Mouse (Mus musculus) ES-E14 (cell line): Measurements from ENCODE around the gene C1qc. TPM values are rescaled to one million over a fixed set of nuclear protein-coding genes. Genes with fewer than 3 reads are reported as not detected.

Experiments
- DNase-seq: peaks from one replicate; pipeline ENCODE4 v3.0.0-alpha.2; 2013; ENCODE audit warnings: low read depth, low spot score
- H3K27ac ChIP-seq: 2 replicates; pipeline ENCODE4 v1.5.1; 2012; ENCODE audit warnings: low read depth, mild to moderate bottlenecking, low read length, moderate library complexity, mixed read lengths; ENCODE audit not compliant: poor library complexity, insufficient read depth, severe bottlenecking
- H3K36me3 ChIP-seq: 2 replicates; pipeline ENCODE4 v1.6.1; 2012; ENCODE audit warnings: mild to moderate bottlenecking, low read length, moderate library complexity, mixed read lengths; ENCODE audit not compliant: control insufficient read depth, poor library complexity, insufficient read depth, severe bottlenecking
- H3K4me1 ChIP-seq, 2 experiments: fragments of 150-350 bp in 1 of 2; sonication (generic) in 1 of 2; 2 replicates each; pipeline ENCODE4 v1.6.1; 2012; ENCODE audit warnings: low read length in 2 of 2, mild to moderate bottlenecking in 1 of 2, mixed read lengths in 1 of 2; ENCODE audit not compliant: control insufficient read depth in 2 of 2, insufficient read depth in 2 of 2, poor library complexity in 1 of 2
- H3K4me3 ChIP-seq, 2 experiments: fragments of 150-350 bp in 1 of 2; sonication (generic) in 1 of 2; 2 replicates each; pipeline ENCODE4 v1.5.1; 2012; ENCODE audit warnings: low read length in 2 of 2, low read depth in 1 of 2, mild to moderate bottlenecking in 1 of 2, mixed read lengths in 1 of 2; ENCODE audit not compliant: insufficient read depth in 1 of 2, poor library complexity in 1 of 2, severe bottlenecking in 1 of 2
- H3K9ac ChIP-seq: 2 replicates; pipeline ENCODE4 v1.6.1; 2012; ENCODE audit warnings: low read depth, mild to moderate bottlenecking, low read length, mixed read lengths; ENCODE audit not compliant: poor library complexity, insufficient read depth, severe bottlenecking
- H3K9me3 ChIP-seq: fragments of 150-350 bp; sonication (generic); 2 replicates; pipeline ENCODE4 v1.6.1; 2012; ENCODE audit warnings: low read depth, mild to moderate bottlenecking, low read length; ENCODE audit not compliant: control insufficient read depth, insufficient read depth
- CHD2 ChIP-seq: IDR thresholded peaks from 2 replicates; pipeline ENCODE4 v1.6.1; 2014; ENCODE audit warnings: mild to moderate bottlenecking, low read depth, low read length, inconsistent platforms
- HCFC1 ChIP-seq: IDR thresholded peaks from 2 replicates; pipeline ENCODE4 v1.6.1; 2012; ENCODE audit warnings: low read length, inconsistent platforms, borderline replicate concordance; ENCODE audit not compliant: insufficient read depth
- MAFK ChIP-seq: IDR thresholded peaks from 2 replicates; pipeline ENCODE4 v1.6.1; 2014; ENCODE audit warnings: mild to moderate bottlenecking, low read depth, low read length, inconsistent platforms; ENCODE audit not compliant: insufficient read depth
- ZC3H11A ChIP-seq: IDR thresholded peaks from 2 replicates; pipeline ENCODE4 v1.6.1; 2012; ENCODE audit warnings: low read depth, mild to moderate bottlenecking, inconsistent platforms, low read length, borderline replicate concordance
- ZNF384 ChIP-seq: IDR thresholded peaks from 2 replicates; pipeline ENCODE4 v1.6.1; 2012; ENCODE audit warnings: low read depth, low read length, inconsistent platforms
- in situ Hi-C, 2 experiments: fragments of 600-800 bp; cut with MboI; formaldehyde crosslinking; loops; one replicate each; pipeline ENCODE4 v1.15.1; 2025; ENCODE audit warnings: low sequenced_read_pairs in 2 of 2, inconsistent platforms in 1 of 2; ENCODE audit not compliant: unreplicated experiment in 2 of 2
- total RNA-seq: library from RNA; depleted of rRNA; stranded (reverse); fragments of 300-350 nt; gene quantifications from 2 replicates; pipeline ENCODE4 v1.2.3, GENCODE M21; 2012; rRNA removed

Gene C1qc
- not detected in 2 replicates for total RNA-seq

DNA sequence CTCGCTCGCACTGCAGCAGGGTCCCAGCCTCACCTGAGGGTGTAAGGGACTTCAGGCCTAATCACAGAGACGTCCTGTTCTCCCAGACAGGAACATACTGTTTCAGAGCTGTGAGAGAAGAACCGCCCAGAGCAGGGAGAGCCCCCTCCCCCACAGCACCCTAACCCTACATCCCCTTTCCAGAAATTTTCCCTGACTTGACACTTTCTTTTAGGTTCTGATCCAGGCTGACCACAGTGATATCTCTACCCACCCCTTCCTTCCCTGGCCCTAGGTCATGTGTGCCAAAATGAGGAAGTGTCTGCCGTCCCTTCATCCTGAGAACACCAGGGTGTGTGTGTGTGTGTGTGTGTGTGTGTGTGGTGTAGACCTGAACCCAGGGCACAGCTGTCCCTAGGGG lies at the start of gene C1qc:
TSS of gene C1qc (minus strand) at position 255 of the 400 bp plus-strand sequence.
- H3K4me1 ChIP-seq = peaks cover 0 to 14% of the 10 kb centered on the region in 2 experiments; a peak in 1 of 4 replicates
- DNase-seq = no peak
- no peaks in the 10 kb centered on the region for H3K36me3 ChIP-seq
- TF ChIP-seq HCFC1 (no peak), ZNF384 (no peak), CHD2 (no peak), MAFK (no peak), ZC3H11A (no peak)
- H3K4me3 ChIP-seq = no peak within 1 kb of the TSS
- no peaks in the 10 kb centered on the region for H3K9me3 ChIP-seq
- H3K9ac ChIP-seq = no peak within 1 kb of the TSS
- no peak within 1 kb of the TSS for H3K27ac ChIP-seq
- in situ Hi-C loops = loop anchor here in 1 of 2 experiments (5.0 kb wide), 1 partner anchor 179 kb away; no protein-coding TSS in a partner anchor

DNA sequence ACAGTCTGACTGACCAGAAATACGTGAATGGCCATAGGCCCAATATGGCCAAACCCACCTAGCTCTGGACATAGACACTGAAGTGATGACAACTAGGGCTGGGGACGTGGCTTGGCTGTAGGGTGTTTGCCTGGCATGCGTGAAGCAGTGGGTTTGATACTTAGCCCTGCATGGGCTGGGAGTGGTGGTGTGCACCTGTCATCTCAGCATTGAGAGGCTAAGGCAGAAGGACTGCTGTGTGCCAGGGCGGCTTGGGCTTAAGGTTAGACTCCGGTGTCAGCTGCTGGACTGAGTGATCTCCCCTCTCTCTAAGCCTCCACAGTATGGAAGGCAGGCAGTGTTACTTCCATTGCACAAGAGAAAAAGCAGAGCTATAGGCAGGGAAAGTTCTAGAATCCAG lies 45.1 kb upstream of the C1qc start:
- in situ Hi-C loops = no loop called here
- no peaks in the 10 kb centered on the region for H3K36me3 ChIP-seq
- H3K4me1 ChIP-seq = peaks cover 0 to 2% of the 10 kb centered on the region in 2 experiments; a peak in 1 of 4 replicates
- no peak overlapping the region for H3K27ac ChIP-seq
- H3K9me3 ChIP-seq = no peaks in the 10 kb centered on the region
- TF ChIP-seq CHD2 (no peak), MAFK (no peak), HCFC1 (no peak), ZC3H11A (no peak), ZNF384 (no peak)
- no peak overlapping the region for H3K9ac ChIP-seq
- no peak for DNase-seq
- no peak overlapping the region for H3K4me3 ChIP-seq

DNA sequence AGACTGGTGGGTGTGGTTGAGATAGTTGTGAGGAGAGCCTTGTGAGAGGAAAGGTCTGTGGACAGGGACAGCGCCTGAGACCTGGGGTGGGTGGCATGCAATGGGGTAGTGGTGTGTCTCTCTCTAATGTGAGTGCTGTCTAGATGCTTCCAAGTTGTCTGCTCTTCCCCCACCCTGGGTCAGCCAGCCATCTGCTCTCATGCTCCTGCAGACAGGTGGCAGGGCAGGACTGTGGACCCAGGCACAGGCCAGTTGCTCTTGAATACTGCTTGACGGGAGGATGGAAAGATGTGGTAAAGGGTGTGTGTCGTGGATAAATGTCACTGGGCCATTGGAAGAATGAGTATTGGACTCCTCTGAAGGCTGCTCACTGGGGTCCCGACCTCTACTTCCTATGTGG lies 44.5 kb upstream of the C1qc start:
- in situ Hi-C loops = no loop called here
- Histone ChIP-seq H3K9ac (no peak overlapping the region), H3K36me3 (no peaks in the 10 kb centered on the region), H3K27ac (no peak overlapping the region), H3K9me3 (no peaks in the 10 kb centered on the region), H3K4me1 (peaks cover 0 to 2% of the 10 kb centered on the region in 2 experiments; a peak in 1 of 4 replicates), H3K4me3 (no peak overlapping the region)
- DNase-seq = no peak
- TF ChIP-seq MAFK = no peak
- TF ChIP-seq HCFC1 = no peak
- no peak for TF ChIP-seq ZNF384
- TF ChIP-seq CHD2 = no peak
- TF ChIP-seq ZC3H11A = no peak

DNA sequence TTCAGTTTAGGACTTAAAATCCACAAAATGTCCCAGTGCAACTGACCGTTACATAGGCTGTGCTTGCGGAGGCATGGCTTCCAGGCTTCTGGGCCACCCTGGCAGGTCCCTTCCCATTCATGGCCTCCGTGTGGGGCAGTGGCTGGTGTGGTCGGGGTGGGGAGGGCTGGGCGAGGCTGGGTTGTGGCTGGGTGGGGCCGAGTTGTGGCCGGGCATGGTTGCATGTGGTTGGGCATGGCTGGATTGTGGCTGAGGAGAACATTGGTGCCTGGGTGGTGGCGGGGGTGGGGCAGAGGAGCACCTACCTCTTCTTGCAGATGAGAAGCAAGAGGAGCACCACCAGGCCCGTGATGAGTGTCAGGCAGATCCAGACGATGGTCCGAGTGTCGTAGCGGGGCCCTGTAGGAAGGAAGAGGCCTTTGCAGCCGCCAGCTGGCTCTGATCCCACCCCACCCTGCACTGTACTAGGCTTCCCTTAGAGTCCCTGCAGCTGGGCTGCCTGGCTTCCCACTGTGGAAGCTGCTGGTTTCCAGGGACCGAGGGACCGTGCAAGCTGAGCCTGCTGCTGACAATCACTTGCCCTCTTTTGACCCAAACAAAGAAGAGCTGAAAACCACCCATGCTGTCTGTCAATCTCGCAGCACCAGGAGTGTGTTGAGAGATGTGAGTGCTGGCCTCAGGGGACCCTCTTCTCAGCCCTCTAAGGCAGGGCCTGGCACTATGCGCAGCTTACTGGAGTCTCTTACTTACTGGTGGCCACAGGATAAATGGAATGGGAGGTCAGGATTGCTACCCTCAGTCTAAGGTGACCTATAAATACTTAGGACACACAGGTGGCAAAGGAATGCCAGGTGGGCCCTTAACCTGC lies 42.1 kb upstream of the C1qc start:
- Histone ChIP-seq H3K9me3 (no peaks in the 10 kb centered on the region), H3K4me3 (peak overlapping the region in 1 of 2 experiments; percentile 15; a peak in 2 of 4 replicates), H3K4me1 (peaks cover 0 to 10% of the 10 kb centered on the region in 2 experiments; a peak in 1 of 4 replicates), H3K9ac (no peak overlapping the region), H3K27ac (no peak overlapping the region), H3K36me3 (no peaks in the 10 kb centered on the region)
- in situ Hi-C loops = no loop called here
- TF ChIP-seq HCFC1 = no peak
- no peak for TF ChIP-seq ZC3H11A
- TF ChIP-seq CHD2 = no peak
- TF ChIP-seq MAFK = no peak
- no peak for DNase-seq
